In genomic region chr10:125948842-125949474, GRCm38 (mm10) we compare ENCODE assay signal across 9 mouse cellular contexts. TPM values are rescaled to one million over a fixed set of nuclear protein-coding genes. Genes with fewer than 3 reads are reported as not detected.
DNase-seq lines count a peak whose midpoint lies in the region; ATAC-seq and TF ChIP-seq lines count a peak whose summit lies in the region.
"Had no signal": no experiment of that assay in that cellular context is flagged by ENCODE, and none has a peak within 500 bp of the region (broad histone marks: within the 10 kb centered on the region; RNA-seq: fewer than 3 reads in every experiment).

No protein-coding gene starts in this region.

- no peaks in the 10 kb centered on the region for H3K36me3 ChIP-seq in heart, embryonic 10.5 days
- no peaks in the 10 kb centered on the region for H3K36me3 ChIP-seq in limb, embryonic 14.5 days (ENCODE audit: control insufficient read depth, insufficient read depth, low read length)

- intact Hi-C loops in gastrocnemius, postnatal 14 days (cut with DNase I; ENCODE audit: low total_unique reads): no loop called here

- peak overlapping the region; percentile 27 for H3K4me2 ChIP-seq in limb, embryonic 14.5 days (replicated peaks; ENCODE audit: low read depth, low read length, severe bottlenecking)

- peak overlapping the region; percentile 21; the same call in 1 of the 2 replicates for H3K9ac ChIP-seq in limb, embryonic 14.5 days (ENCODE audit: low read depth, low read length, severe bottlenecking)

- 0 out of 2 replicates have a peak, but pooled peaks have one; percentile 36 for ATAC-seq in limb, embryonic 14.5 days (ENCODE audit: low FRiP score, low read depth)

- peak overlapping the region; percentile 40 for H3K4me3 ChIP-seq in heart, embryonic 10.5 days
- no peak overlapping the region for H3K4me3 ChIP-seq in limb, embryonic 14.5 days (replicated peaks; ENCODE audit: low read length)

- H3K27ac ChIP-seq in heart, embryonic 10.5 days: no peak overlapping the region
- H3K27ac ChIP-seq in limb, embryonic 14.5 days (replicated peaks; ENCODE audit: low read depth, low read length): peak overlapping the region; percentile 48

- H3K27me3 ChIP-seq in heart, embryonic 10.5 days (ENCODE audit: insufficient read depth, poor library complexity, severe bottlenecking): peaks cover 44% of the 10 kb centered on the region
- H3K27me3 ChIP-seq in limb, embryonic 14.5 days (ENCODE audit: control insufficient read depth, insufficient read depth, low read length): no peaks in the 10 kb centered on the region

- no peak for DNase-seq in heart, embryonic 10.5 days (ENCODE audit: low spot score)
- no peak for DNase-seq in heart, adult 8-10 months (ENCODE audit: low spot score)
- DNase-seq in Muller cell, postnatal 12 days (ENCODE audit: inconsistent ontology term): peak; percentile 77
- peak; percentile 33 for DNase-seq in gastrocnemius, postnatal 14 days
- DNase-seq in limb, embryonic 14.5 days (ENCODE audit: low spot score): peak; percentile 44
- DNase-seq in adipocyte (ENCODE audit: low spot score): no peak
- DNase-seq in yolk sac, embryonic 10.5 days (ENCODE audit: low spot score): no peak
- DNase-seq in layer of hippocampus, postnatal 25 days (ENCODE audit: extremely low spot score in 1 of 2, low spot score in 1 of 2): no peak
- DNase-seq: right cerebral cortex, adult 18-20 months had no signal

- H3K4me1 ChIP-seq in heart, embryonic 10.5 days: peaks cover 9% of the 10 kb centered on the region; the same call in 1 of the 2 replicates
- H3K4me1 ChIP-seq in limb, embryonic 14.5 days (ENCODE audit: control insufficient read depth, insufficient read depth, low read length): peaks cover 22% of the 10 kb centered on the region

- no peak for TF ChIP-seq POLR2A in limb, embryonic 14.5 days (IDR thresholded peaks at IDR 0.05; ENCODE audit: borderline replicate concordance, extremely low read depth, insufficient read depth, insufficient read length)

- no peaks in the 10 kb centered on the region for H3K9me3 ChIP-seq in heart, embryonic 10.5 days
- no peaks in the 10 kb centered on the region for H3K9me3 ChIP-seq in limb, embryonic 14.5 days (ENCODE audit: control insufficient read depth, low read length)

- whole genome bisulfite sequencing in heart, embryonic 10.5 days: 19% methylated on average over 15 of the region's 15 CpGs
- WGBS in limb, embryonic 14.5 days: 20% methylated on average over 15 of the region's 15 CpGs

RNA-seq across cellular contexts. Expression of gene Lrig3, which starts 17.0 kb away (rescaled TPM):
- 3.3 and 8.4 TPM in 2 replicates for polyA plus RNA-seq in heart, embryonic 10.5 days (2016; fragmentation: Nextera tagmentation; extraction: Ambion mirVana)
- total RNA-seq in heart, adult 8-10 months (2022): 1 to 10 TPM in 3 of 4 experiments, under 1 TPM in 1; 0.98 to 2.2 (median 1.6) TPM
- total RNA-seq in gastrocnemius, postnatal 14 days (2021): 1 to 10 TPM; 5.2 to 5.5 TPM
- polyA plus RNA-seq in limb, embryonic 14.5 days (2012; rRNA removed): 84.9 and 106 TPM in 2 replicates
- polyA plus RNA-seq in limb, embryonic 14.5 days (2014; fragmentation: Nextera tagmentation; extraction: Ambion mirVana): 47.0 and 61.6 TPM in 2 replicates
- total RNA-seq in layer of hippocampus, postnatal 25 days (2021): 1 to 10 TPM; 3.3 to 3.5 TPM

Comparison
In these comparisons a context has a peak if more than half of its experiments do, and no peak if none do; other contexts are left out.
1. DNase-seq: peak in Muller cell, postnatal 12 days (single experiment), gastrocnemius, postnatal 14 days (single experiment) and limb, embryonic 14.5 days (single experiment); none in heart, embryonic 10.5 days (single experiment), heart, adult 8-10 months (single experiment), adipocyte (single experiment), yolk sac, embryonic 10.5 days (single experiment) and layer of hippocampus, postnatal 25 days (0 of 2).